Mouse (Mus musculus) ES-E14 (cell line): ENCODE data around the gene Terb2.

Experiments
- CHD2 ChIP-seq: IDR thresholded peaks from 2 replicates; pipeline ENCODE4 v1.6.1; 2014; ENCODE audit warnings: mild to moderate bottlenecking, low read depth, low read length, inconsistent platforms
- HCFC1 ChIP-seq: IDR thresholded peaks from 2 replicates; pipeline ENCODE4 v1.6.1; 2012; ENCODE audit warnings: low read length, inconsistent platforms, borderline replicate concordance; ENCODE audit not compliant: insufficient read depth
- MAFK ChIP-seq: IDR thresholded peaks from 2 replicates; pipeline ENCODE4 v1.6.1; 2014; ENCODE audit warnings: mild to moderate bottlenecking, low read depth, low read length, inconsistent platforms; ENCODE audit not compliant: insufficient read depth
- ZC3H11A ChIP-seq: IDR thresholded peaks from 2 replicates; pipeline ENCODE4 v1.6.1; 2012; ENCODE audit warnings: low read depth, mild to moderate bottlenecking, inconsistent platforms, low read length, borderline replicate concordance
- ZNF384 ChIP-seq: IDR thresholded peaks from 2 replicates; pipeline ENCODE4 v1.6.1; 2012; ENCODE audit warnings: low read depth, low read length, inconsistent platforms

DNA sequence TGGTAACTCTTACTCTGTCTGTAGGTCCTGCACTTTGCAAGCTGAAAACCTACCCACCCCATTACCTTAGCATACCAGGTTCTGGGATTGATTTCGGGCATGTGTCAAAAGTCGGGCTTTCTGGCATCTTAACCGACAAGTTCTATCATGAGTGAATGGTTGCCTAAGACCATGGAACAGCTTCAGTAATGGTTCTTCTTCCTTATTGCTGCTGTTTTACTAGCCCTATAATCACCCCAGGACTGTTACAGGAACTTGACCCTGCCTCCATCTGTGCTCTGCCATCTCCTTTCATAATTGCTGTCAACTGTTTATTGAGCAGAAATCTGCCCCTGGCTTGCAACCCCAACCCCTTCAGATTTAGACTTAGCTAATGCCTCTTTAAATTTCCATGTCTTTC lies 679 bp downstream of the Terb2 start:
- TF ChIP-seq MAFK (no peak), HCFC1 (no peak), ZC3H11A (no peak), CHD2 (no peak), ZNF384 (no peak)
